Mouse (Mus musculus) naive thymus-derived CD4-positive, alpha-beta T cell, adult 2 months (primary cell): ENCODE measurements around the gene Car5a.

Source experiments
- DNase-seq: peaks from one replicate; pipeline ENCODE4 v3.0.0-alpha.2; 2011; ENCODE audit warnings: low read depth

Car5a gene

DNA sequence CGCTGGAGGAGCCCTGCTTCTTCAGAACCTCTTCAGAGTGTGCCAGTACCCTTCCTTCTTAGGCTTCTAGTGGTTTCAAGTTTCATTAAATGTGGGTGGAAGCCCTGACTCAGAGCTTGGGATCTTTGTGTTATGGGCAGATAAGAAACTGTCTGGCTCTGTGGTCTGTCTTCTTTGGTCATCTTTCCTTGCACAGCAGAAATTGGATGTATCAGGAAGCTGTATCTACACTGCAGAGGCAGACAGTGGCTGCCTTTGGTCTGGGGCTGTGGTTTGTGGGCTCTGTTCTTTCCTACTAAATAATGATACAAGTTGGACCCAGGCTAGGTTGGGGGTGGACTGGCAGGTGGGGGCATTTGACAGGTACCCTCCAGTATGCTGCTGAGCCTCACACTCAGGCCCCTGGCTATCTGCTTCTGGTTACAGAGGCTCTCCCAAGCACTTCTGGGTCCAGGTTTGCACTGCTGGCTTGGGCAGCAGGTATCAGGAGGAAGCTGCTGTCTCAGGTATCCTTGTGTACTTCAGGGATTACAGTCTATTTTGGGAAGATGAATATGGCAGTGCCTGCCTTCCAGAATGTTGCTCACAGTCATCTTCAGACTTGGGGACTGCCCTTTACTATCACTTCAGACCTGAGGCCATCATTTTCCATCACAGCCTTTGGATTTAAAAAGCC is 11.3 kb upstream of the Car5a start:
- no peak for DNase-seq

GRCm38 (mm10) chr8:121954981-121955555 is 10.4 kb upstream of the Car5a start:
- no peak for DNase-seq

DNA sequence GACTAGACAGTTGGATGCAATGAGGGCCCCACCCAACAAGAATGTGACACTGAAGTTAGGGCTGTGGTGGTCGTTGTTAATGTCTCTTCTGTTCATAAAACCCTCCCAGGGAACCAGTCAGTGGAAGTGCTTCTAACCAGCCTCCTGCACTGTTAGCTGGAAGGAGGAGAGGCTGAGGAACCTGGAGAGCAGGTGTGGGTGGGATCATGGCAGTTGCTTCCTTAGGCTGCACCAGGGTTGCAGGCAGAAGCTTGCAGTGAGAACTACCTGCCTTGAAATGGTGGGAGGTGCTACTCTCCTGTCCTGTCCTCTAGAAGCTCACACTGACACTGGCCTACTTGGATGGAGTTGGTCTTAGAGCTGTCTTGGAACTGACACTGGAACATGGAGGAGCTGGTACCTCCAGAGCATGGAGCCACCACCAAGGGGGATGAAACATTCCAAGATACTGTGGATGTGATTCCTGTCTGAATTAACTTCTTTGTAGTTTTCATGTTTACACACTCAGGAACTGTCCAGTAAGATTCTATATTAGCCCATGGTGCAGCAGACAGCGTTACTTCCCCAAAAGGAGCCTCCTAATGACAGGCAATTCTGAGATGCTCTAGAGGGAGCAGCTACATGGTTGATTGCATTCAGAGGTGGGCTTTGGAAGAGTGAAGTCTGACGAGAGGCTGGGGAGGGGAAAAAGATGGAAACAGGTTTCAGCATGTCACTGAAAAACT is 9.3 kb upstream of the Car5a start:
- DNase-seq: no peak

GRCm38 (mm10) chr8:121952800-121953199 is 8.1 kb upstream of the Car5a start:
- DNase-seq: no peak

DNA sequence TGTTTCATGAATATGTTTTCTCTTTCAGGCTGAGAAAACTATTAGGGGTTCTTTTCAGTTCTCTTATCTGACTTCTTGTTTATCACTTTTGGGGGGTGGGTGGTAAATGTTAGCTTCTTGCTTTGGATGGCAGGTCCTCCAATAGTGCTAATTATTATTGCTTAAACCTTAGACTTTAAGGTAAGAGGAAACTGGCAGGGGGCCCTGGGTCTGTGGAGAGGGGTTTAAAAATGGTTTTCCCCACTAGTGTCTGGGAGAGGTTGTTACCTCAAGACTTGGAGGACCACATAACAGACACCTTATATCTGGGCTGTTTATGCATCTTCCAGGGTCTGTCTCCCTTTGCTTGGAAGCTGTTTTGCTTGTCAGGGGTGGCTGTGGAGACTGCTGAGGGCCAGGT is 7.4 kb upstream of the Car5a start:
- DNase-seq: no peak

GRCm38 (mm10) chr8:121951656-121952009 is 6.9 kb upstream of the Car5a start:
- DNase-seq: no peak

GRCm38 (mm10) chr8:121950749-121951655 is 6.3 kb upstream of the Car5a start:
- peak; percentile 70 for DNase-seq

- peak; percentile 99 for DNase-seq
Measured at GRCm38 (mm10) chr8:121949941-121950748, 5.4 kb upstream of the Car5a start.

DNA sequence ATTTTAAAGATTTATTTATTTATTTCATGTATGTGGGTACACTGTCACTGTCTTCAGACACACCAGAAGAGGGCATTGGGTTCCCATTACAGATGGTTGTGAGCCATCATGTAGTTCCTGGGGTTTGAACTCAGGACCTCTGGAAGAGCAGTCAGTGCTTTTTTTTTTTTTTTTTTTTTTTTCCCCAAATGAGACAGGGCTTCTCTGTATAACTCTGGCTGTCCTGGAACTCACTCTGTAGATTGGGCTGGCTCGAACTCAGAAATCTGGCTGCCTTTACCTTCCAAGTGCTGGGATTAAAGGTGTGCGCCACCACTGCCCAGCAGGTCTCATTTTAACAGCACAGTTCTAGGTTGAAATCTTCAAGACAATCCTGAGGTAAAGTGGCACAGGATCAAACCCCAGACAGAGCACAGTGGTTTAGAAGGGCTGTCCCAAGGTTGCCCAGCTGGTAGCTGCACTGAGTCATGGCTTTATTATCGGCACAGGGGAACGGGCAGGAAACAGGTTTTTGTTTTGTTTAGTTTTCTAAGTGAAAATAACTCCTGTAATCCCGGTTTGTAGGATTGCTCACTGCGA is 4.6 kb upstream of the Car5a start, which contains the start of gene Banp:
Banp (plus strand) TSS at position 529 of the 579 bp plus-strand sequence.
- no peak for DNase-seq

- peak; percentile 49 for DNase-seq
Measured at GRCm38 (mm10) chr8:121948321-121949145, 3.8 kb upstream of the Car5a start.

DNA sequence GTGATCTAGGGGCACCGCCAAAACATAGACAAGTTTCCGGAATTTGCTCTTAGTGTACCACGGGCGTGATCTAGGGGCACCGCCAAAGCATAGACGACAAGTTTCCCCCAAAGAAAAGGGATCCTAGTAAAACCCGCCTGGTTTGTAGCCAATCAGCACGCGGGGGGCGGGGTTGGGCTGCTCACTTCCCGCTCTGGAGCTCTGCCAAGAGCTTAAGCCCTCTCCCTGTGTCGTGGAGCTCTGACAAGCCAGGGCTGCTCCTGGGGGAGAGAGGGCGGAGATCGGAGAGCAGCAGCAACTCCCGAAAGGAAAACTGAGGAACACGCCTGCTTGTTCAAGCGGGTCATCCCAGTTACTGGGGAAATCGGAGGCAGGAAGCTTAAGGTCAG is 3.0 kb upstream of the Car5a start:
- peak; percentile 82 for DNase-seq

DNA sequence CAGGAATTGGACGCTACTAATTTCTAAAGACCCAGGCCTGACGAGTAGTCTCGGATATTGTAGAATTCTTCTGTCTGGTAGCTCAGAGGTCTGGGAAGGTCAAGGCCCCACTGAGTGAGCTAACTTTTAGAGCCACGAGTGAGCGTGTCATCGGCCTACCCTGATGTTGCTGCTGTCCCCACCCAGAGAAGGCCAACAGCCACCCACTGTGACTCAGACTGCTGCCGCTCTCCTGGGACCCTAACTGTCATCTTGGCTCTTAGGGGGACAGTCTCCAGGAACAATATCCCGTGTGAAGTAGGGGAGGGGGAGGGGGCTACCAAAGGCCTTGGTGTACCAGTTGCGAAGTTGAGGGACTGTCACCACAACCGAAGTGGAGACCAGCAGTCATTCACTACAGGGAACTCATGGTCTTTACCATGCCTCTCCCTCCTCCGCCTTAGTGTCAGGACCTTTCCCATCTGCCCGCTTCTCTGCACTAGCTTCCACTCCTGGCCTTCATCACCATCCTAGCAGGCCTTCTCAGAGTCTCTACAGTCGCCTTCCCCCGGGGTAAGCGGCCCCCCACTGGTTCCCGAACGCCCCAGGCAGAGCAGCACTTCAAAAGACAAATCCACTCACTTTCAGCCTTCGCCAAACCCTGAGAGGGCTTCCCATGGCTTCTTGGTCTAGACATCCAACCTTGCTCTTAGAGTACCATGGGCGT is 2.5 kb upstream of the Car5a start:
- DNase-seq: no peak

GRCm38 (mm10) chr8:121946351-121946750 is 1.6 kb upstream of the Car5a start:
- DNase-seq: no peak

GRCm38 (mm10) chr8:121943716-121944115 is 988 bp downstream of the Car5a start:
- DNase-seq: no peak

DNA sequence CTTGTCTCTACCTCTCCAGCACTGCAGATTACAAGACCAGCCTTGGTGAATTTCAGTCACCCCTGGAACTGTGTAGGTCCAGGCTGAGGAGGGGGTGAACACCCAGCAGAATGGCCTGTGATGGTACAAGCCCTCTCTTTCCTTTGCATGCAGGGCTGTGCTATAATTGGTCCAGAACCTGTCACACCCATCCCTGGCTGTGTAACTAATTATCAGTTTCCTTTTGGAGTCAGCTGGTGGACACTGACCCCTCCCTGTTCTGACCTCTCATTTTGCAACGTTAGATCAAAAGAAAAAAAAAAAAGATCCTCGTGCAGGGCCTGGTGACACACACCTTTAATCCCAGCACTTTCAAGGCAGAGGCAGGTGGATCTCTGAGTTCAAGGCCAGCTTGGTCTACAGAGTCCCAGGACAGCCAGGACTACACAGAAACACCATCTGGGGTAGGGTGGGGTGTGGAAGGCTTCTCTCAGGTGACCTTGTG is 1.6 kb downstream of the Car5a start:
- no peak for DNase-seq

DNA sequence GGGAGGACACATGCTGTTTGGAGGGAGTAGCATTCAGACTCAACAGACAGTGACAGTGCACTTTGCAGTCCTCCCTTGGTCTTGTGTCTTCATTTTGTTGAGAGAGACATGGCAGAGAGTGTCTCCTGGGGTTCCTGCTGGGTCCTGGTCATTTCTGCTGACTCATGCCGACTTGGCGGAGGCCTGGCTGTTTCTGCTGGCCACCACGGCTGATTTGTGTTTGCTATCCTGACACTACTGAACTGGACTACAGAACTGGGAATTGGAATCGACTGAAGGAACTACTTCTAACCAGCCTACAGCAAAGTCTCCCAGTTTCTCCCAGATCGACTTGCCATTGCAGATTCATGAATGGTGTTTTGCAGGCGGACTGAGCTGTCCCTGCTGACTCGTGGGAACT is 6.0 kb downstream of the Car5a start:
- no peak for DNase-seq

DNA sequence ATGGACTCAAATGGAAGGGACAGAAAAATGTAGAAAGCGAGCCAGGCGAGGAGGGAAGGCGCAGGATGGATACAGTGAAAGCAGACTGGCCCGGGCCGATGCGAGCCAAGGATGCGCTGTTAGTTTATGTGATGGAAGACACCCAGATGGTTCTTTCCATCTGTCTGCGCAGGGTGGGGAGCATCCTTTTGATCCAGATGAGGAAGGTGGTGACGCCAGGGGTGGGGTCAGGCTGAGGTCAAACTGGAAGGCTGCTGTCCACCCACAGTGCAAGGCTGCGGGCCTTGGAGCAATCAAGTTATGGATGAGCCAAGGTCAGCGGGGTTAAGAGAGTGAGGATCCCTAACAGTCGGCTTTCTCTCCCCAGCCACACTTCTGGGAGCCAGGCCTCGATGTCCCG is 8.3 kb downstream of the Car5a start:
- no peak for DNase-seq

DNA sequence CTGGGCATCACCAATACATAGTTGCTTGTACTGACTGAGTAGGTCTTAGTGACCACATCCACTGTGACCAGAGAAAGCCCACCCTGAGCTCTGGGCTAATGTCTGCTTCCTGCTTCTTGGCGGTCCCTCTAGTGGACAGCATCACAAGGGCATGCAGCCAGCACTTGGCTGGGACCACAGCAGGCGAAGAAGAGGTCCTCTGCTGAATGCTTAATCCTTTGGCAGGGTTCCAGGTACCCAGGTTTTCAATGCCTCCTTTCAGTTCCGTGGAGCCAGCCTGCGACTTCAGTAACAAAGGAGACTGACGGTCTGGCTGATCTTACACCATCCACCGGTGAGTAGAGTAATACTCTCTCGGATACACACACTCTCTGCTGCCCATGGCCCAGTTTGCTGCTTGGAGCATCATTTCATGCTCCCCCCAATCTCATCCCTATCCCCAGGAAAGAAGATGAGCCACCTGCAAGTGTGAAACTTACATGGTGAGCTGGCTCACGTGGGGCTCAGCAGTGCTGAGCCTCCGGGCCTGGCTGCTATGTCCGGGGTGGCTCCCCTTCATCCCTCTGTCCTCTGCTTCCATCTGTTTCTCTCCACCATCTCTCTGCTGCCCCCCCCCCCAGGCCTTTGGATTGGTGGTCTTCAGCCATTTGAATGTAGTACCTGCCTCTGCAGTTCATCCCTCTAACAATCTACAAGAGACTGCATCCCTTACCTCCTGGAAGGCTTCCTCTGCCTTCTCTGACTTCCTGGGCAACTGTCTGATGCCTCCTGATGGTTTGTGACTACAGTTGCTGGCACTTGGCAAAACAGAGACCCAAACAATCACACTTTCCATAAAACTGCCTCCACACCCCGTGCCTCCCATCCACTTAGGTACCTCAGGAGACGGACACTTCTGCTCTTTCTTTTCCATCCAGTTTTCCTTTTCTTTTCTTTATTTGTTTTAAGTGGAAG is 9.1 kb downstream of the Car5a start:
- DNase-seq: no peak
